Mouse (Mus musculus) neural tube, embryonic 14.5 days (tissue): ENCODE results near the gene Rassf3. TPM values are rescaled to one million over a fixed set of nuclear protein-coding genes. Genes with fewer than 3 reads are reported as not detected.

Source experiments
- ATAC-seq: fragments of 200-750 bp; cut with Nextera tagmentation; 2 replicates; pipeline ENCODE4 v1.8.0; 2017; ENCODE audit warnings: low read depth, mild to moderate bottlenecking, moderate TSS enrichment, moderate library complexity
- H3K27ac ChIP-seq: fragments of 300-500 bp; sonication (generic); 2 replicates; pipeline ENCODE4 v1.5.1; 2014; ENCODE audit warnings: low read depth, mild to moderate bottlenecking, control low read depth, low read length, moderate library complexity, mixed read lengths
- H3K27me3 ChIP-seq: fragments of 300-500 bp; sonication (generic); 2 replicates; pipeline ENCODE4 v1.6.1; 2014; ENCODE audit warnings: low read length; ENCODE audit not compliant: control insufficient read depth, insufficient read depth
- H3K36me3 ChIP-seq: fragments of 300-500 bp; sonication (generic); 2 replicates; pipeline ENCODE4 v1.6.1; 2014; ENCODE audit warnings: low read length, mixed read lengths; ENCODE audit not compliant: control insufficient read depth, insufficient read depth
- H3K4me1 ChIP-seq: fragments of 300-500 bp; sonication (generic); 2 replicates; pipeline ENCODE4 v1.6.1; 2014; ENCODE audit warnings: low read length; ENCODE audit not compliant: control insufficient read depth, insufficient read depth
- H3K4me2 ChIP-seq: fragments of 300-500 bp; sonication (generic); 2 replicates; pipeline ENCODE4 v1.6.1; 2014; ENCODE audit warnings: mild to moderate bottlenecking, low read depth, low read length, control low read depth
- H3K4me3 ChIP-seq: fragments of 300-500 bp; sonication (generic); 2 replicates; pipeline ENCODE4 v1.5.1; 2014; ENCODE audit warnings: low read depth, low read length, control low read depth, mixed read lengths
- H3K9ac ChIP-seq: fragments of 300-500 bp; sonication (generic); replicated peaks from 2 replicates; pipeline ENCODE4 v1.6.1; 2014; ENCODE audit warnings: low read depth, mild to moderate bottlenecking, control low read depth, low read length, mixed read lengths
- H3K9me3 ChIP-seq: fragments of 300-500 bp; sonication (generic); 2 replicates; pipeline ENCODE4 v1.6.1; 2016; ENCODE audit warnings: low read length; ENCODE audit not compliant: control insufficient read depth
- WGBS: fragments of 180-500 bp; shearing (Covaris S2); extraction: QIAGEN DNeasy Blood & Tissue Kit; methylation state at CpG from one replicate; pipeline ENCODE4 v1.1.7; 2014; 5-methylcytosine and 5-hydroxymethylcytosine counted together
- polyA plus RNA-seq: library from polyadenylated mRNA; unstranded; fragments of >200 nt; fragmentation: Nextera tagmentation; extraction: Ambion mirVana; gene quantifications from 2 replicates; pipeline ENCODE4 v1.2.1, GENCODE M21; 2014

Rassf3 gene
- polyA plus RNA-seq, 1 experiment from 2014 or later, result 4.1 TPM

DNA sequence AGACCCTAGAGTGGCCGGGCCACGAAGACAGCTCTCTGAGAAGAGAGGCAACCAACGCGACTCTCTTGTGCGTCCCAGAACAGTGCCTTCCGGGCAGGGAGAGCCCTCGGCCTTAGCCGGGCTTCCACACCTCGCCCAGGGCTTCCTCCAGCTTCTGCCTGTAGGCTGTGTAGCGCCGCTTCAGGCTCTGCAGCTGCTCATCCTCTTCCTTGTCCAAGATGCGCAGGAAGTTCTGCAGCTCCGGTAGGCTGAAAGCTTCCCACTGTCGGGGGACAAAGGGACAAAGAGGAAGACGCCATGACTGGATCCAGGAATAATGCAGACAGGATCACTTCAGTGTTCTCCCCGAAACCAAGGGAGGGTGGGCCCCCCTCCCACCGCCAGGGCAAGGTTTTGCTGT, 63.3 kb downstream of the Rassf3 start:
- 86% methylated on average over 17 of the region's 17 CpGs for whole genome bisulfite sequencing
- H3K27ac ChIP-seq, result no peak overlapping the region
- no peak overlapping the region for H3K9ac ChIP-seq
- H3K4me2 ChIP-seq, result no peak overlapping the region
- no peaks in the 10 kb centered on the region for H3K9me3 ChIP-seq
- ATAC-seq, result no peak
- no peaks in the 10 kb centered on the region for H3K36me3 ChIP-seq
- no peaks in the 10 kb centered on the region for H3K27me3 ChIP-seq
- no peaks in the 10 kb centered on the region for H3K4me1 ChIP-seq
- H3K4me3 ChIP-seq, result no peak overlapping the region

DNA sequence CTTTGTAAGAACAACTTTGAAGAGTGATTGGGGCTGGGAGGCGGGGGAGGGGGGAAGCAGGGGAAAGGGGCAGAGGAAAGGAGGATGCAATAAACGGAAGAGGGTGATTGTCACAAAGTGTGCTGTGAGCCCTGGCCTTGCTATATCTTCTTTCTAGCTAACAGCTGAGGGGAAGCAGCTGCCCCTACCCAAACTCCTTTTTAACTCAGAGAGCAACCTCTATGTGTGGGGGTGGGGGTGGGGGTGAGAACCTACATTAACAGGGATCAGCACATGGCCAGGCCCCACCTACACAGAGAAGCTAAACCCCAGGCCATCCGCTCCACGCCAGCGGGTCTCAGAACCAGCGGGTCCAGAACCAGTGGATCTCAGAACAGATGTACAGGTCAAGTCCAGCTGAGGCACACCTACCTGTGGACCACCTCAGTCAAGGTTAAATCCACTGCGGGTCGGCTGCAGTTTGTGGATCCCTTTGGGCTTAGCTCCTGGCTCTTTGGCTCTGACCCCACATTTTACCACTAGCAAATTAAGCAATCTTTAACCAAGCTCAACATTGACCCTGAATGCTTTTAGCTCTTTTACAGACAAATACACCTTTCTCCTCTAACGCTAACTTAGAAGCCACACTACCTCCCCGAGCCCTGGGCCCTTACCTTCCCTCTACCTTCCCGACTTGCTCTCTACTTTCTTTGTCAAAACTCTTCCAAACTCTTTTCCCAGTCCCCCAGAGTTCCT, 64.3 kb downstream of the Rassf3 start:
- H3K9me3 ChIP-seq, result no peaks in the 10 kb centered on the region
- H3K4me3 ChIP-seq, result no peak overlapping the region
- no peaks in the 10 kb centered on the region for H3K4me1 ChIP-seq
- H3K36me3 ChIP-seq, result no peaks in the 10 kb centered on the region
- no peak overlapping the region for H3K4me2 ChIP-seq
- H3K9ac ChIP-seq, result no peak overlapping the region
- H3K27ac ChIP-seq, result no peak overlapping the region
- no peaks in the 10 kb centered on the region for H3K27me3 ChIP-seq
- 82% methylated on average over 11 of the region's 11 CpGs for WGBS
- ATAC-seq, result no peak

DNA sequence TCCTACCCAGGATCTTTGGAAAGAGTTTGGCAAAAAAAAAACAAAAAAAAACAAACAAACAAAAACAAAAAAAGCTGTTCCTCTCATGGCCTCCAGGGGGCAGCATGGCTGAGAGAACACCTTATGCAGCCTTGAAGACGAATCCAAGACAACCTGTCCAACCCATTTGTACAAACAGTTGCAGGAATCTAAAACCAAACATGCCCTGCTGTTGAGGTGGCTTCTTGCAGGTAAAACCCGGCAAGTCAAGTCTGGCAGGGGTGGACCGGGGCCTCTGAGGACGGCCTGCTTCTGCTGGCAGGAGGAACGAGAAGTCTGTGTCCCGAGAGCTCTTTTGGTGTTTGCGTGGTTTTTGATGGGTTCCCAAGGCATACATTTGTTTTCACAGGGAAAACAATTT, 66.4 kb downstream of the Rassf3 start:
- no peak for ATAC-seq
- 74% methylated on average over 7 of the region's 7 CpGs for WGBS
- H3K4me3 ChIP-seq, result no peak overlapping the region
- no peak overlapping the region for H3K27ac ChIP-seq
- H3K9me3 ChIP-seq, result no peaks in the 10 kb centered on the region
- no peak overlapping the region for H3K4me2 ChIP-seq
- no peaks in the 10 kb centered on the region for H3K27me3 ChIP-seq
- no peaks in the 10 kb centered on the region for H3K36me3 ChIP-seq
- no peaks in the 10 kb centered on the region for H3K4me1 ChIP-seq
- H3K9ac ChIP-seq, result no peak overlapping the region

DNA sequence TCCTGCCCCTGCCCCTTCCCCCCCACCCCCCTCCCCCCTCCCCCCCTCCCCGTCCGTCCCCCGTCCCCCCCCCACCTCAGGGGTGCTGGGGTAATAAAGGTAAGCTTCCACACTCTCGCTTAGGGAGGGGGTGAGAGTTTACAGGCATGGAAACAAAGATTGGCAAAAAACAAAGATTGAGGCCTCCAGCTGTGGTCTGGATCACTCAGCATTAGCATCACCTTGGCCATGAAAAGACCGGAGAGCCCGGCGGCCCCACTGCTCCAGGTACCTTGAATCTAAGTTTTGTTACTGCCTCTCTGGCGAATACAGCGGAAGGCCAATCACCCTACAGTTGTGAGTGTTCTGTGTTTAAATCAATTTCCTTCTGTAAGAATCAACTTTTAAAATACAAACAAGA, 72.2 kb downstream of the Rassf3 start:
- Histone ChIP-seq H3K9me3 (no peaks in the 10 kb centered on the region), H3K4me3 (no peak overlapping the region), H3K27ac (no peak overlapping the region), H3K4me1 (no peaks in the 10 kb centered on the region), H3K27me3 (no peaks in the 10 kb centered on the region), H3K4me2 (no peak overlapping the region), H3K9ac (no peak overlapping the region), H3K36me3 (no peaks in the 10 kb centered on the region)
- ATAC-seq, result no peak
- WGBS, result 57% methylated on average over 6 of the region's 9 CpGs

DNA sequence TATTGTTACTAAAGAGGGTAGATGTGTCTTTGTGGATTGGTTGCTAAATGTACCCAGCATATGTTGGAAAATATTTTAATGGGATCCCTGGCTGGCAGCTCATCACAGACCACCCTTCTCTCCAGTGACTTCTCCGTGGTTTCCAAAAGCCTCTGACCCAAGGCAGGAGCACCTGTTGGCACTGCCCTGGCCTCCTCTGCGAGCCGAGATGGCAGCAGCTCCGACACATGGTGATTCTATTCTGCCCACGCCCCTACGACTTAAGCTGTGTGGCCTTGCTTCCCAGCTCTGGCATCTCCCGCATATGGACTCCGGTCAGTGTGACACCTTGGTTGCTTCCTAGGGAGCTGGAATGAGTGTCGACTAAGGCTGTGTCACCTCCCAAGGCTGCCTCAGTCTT, 73.0 kb downstream of the Rassf3 start:
- H3K4me3 ChIP-seq, result no peak overlapping the region
- no peak overlapping the region for H3K4me2 ChIP-seq
- H3K4me1 ChIP-seq, result no peaks in the 10 kb centered on the region
- no peak overlapping the region for H3K9ac ChIP-seq
- no peak overlapping the region for H3K27ac ChIP-seq
- H3K9me3 ChIP-seq, result no peaks in the 10 kb centered on the region
- 72% methylated on average over 9 of the region's 9 CpGs for WGBS
- ATAC-seq, result no peak
- H3K27me3 ChIP-seq, result no peaks in the 10 kb centered on the region
- H3K36me3 ChIP-seq, result no peaks in the 10 kb centered on the region

DNA sequence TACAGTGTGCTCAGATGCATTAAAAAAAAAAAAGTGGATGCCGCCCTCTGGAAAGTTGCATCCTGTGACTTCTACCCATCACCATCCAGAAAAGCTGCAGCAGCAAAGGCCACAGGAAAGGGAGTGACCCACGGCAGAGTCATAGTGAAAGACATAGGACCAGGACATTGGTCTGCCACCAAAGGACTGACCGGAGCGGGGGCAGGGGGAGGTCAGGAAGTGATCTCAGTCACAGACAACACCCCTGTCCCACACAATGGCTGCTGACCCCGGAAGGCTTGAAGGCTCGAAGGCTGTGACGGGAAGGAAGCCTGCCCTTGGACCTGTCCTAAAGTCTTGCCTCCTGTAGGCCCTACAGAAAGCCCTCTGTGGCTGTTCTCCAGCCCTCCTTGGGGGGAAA, 75.1 kb downstream of the Rassf3 start:
- no peaks in the 10 kb centered on the region for H3K4me1 ChIP-seq
- no peak overlapping the region for H3K4me3 ChIP-seq
- H3K4me2 ChIP-seq, result no peak overlapping the region
- H3K27me3 ChIP-seq, result no peaks in the 10 kb centered on the region
- no peaks in the 10 kb centered on the region for H3K9me3 ChIP-seq
- no peak for ATAC-seq
- H3K9ac ChIP-seq, result no peak overlapping the region
- H3K27ac ChIP-seq, result no peak overlapping the region
- peaks cover 4% of the 10 kb centered on the region; the same call in 1 of the 2 replicates for H3K36me3 ChIP-seq
- 87% methylated on average over 7 of the region's 7 CpGs for WGBS

DNA sequence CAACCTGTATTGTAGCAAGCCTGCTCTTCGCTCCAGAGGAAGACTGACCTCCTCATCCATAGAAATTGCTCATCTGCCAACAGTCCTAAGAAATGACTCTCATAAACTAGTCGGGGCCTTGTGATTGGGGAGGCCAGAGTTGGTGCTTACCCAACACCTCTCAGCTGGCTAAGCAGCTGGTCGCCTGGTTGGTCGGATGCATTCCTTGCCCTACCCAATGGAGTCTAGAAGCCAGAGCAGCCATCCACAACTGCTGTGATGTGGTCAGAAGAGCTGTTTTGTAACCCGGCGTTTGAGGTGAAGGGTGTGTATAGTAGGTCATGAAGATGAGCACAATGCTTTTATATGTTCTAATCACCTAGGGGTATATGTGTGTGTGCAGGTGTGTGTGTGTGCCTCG, 77.5 kb downstream of the Rassf3 start:
- Histone ChIP-seq H3K36me3 (peaks cover 22% of the 10 kb centered on the region), H3K4me2 (no peak overlapping the region), H3K4me3 (no peak overlapping the region), H3K9ac (no peak overlapping the region), H3K27ac (no peak overlapping the region), H3K27me3 (no peaks in the 10 kb centered on the region), H3K9me3 (no peaks in the 10 kb centered on the region), H3K4me1 (no peaks in the 10 kb centered on the region)
- 92% methylated on average over 7 of the region's 7 CpGs for WGBS
- no peak for ATAC-seq

DNA sequence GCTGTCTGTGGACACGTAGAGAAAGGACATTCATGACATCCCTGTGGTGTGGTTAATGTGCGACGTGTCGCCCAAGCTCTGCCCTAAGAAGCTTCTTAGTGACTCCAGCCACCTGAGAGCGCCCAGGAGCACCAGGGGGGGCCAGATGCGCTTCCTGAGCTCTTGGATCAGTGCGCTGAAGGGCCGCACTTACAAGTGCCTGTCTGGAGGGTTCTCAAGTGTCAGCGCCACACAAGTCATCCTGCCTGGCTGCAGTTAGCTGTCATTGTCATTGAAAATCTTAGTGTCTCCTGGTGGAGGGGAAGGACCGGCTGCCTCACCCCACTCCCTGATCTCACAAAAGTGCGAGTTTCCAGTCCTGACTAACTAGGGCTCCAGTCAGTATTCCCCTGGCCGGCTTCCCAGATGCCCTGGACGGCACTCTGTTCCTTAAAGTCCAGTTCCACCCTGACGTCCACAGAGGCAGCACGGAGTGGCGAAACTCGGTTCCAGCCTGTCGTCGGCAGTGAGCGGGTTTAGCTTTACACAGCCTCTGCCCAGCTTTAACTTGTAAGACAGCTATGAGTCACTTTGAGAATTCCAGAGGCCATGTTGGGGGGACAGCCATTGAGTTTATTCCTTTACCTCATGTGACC, 80.5 kb downstream of the Rassf3 start:
- no peaks in the 10 kb centered on the region for H3K9me3 ChIP-seq
- no peaks in the 10 kb centered on the region for H3K4me1 ChIP-seq
- peaks cover 47% of the 10 kb centered on the region for H3K36me3 ChIP-seq
- ATAC-seq, result no peak
- WGBS, result 87% methylated on average over 20 of the region's 20 CpGs
- H3K27me3 ChIP-seq, result no peaks in the 10 kb centered on the region
- no peak overlapping the region for H3K9ac ChIP-seq
- no peak overlapping the region for H3K4me2 ChIP-seq
- H3K27ac ChIP-seq, result no peak overlapping the region
- no peak overlapping the region for H3K4me3 ChIP-seq

DNA sequence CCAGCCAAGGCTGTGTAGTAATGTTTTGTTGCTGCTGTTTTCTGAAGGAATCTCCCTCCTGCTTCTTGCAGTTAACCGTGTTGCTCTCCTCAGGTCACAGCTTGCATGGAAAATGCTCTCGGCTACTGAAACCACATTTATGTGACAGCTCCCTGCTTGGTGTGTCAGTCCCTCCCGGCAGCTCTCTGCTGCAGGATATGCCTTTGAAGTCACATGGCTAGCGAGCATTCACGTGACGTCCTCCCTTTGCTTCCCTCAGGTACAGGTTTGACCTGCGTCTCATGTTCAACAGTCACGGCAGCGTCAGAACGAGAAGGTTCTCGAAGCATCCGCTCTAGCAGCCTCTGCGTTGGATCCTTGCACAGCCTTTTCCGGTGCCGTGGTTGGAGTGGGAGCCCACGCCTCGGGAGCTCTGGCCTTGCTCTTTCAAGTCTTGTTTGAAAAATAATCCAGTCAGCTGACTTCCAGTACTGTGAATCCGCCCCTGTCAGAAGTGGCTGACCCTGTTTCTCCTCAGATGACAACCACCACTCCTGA, 81.3 kb downstream of the Rassf3 start:
- WGBS, result 91% methylated on average over 18 of the region's 18 CpGs
- Histone ChIP-seq H3K4me1 (no peaks in the 10 kb centered on the region), H3K4me3 (no peak overlapping the region), H3K36me3 (peaks cover 52% of the 10 kb centered on the region), H3K9ac (no peak overlapping the region), H3K4me2 (no peak overlapping the region), H3K27me3 (no peaks in the 10 kb centered on the region), H3K27ac (no peak overlapping the region), H3K9me3 (no peaks in the 10 kb centered on the region)
- ATAC-seq, result no peak
